Mouse (Mus musculus) embryonic fibroblast, embryonic 13.5 days (primary cell): ENCODE data around the gene Cdkn2aip.

Experiments
- CTCF ChIP-seq: IDR thresholded peaks from 2 replicates; pipeline ENCODE4 v1.5.1; 2011; ENCODE audit warnings: mild to moderate bottlenecking, control low read depth, low read length, moderate library complexity, borderline replicate concordance; ENCODE audit not compliant: insufficient read depth
- POLR2A ChIP-seq: IDR thresholded peaks from 2 replicates; pipeline ENCODE4 v1.6.1; 2011; ENCODE audit warnings: low read depth, mild to moderate bottlenecking, control low read depth, low read length, moderate library complexity

DNA sequence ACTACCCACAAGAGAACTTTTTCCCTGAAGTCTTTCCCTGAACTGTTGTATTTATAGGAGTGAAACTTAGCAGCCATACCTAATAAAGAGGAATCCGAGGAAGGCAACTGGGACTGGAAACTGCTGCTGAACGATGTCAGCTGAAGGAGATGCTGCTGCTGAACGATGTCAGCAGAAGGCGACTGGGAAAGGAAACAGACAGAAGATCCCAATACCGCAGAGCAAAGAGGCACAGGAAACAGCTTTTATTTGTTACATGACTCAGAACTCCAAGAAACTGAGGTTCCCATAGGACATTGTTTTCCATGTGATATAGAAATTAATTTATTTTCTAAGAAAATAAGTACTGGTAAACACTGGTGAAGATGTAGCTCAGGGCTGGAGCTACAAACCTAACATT, 29.3 kb downstream of the Cdkn2aip start:
- TF ChIP-seq POLR2A (no peak), CTCF (no peak)
